Mouse (Mus musculus) regulatory T cell (primary cell): ENCODE measurements around the gene Pcyt1a.
"Not testable (repeated sequence)": the region's sequence is repeated elsewhere in the genome, so short reads cannot be mapped to it uniquely, and the experiment has no call there.

Experiments used
- in situ Hi-C: fragments of 300-600 bp; cut with MboI, MseI; formaldehyde crosslinking; loops from one replicate; pipeline ENCODE4 v1.15.1; 2025; ENCODE audit warnings: high pct_unique_total_duplicates

Pcyt1a gene

GRCm38 (mm10) chr16:32433138-32433537 is 2.4 kb downstream of the Pcyt1a start:
- in situ Hi-C loops: loop anchor here (5.0 kb wide), 1 partner anchor 79 kb away; no protein-coding TSS in a partner anchor

GRCm38 (mm10) chr16:32434066-32434465 is 3.3 kb downstream of the Pcyt1a start:
- in situ Hi-C loops: loop anchor here (5.0 kb wide), 1 partner anchor 78 kb away; no protein-coding TSS in a partner anchor

GRCm38 (mm10) chr16:32434691-32435090 is 4.0 kb downstream of the Pcyt1a start:
- in situ Hi-C loops: loop anchor here (5.0 kb wide), 1 partner anchor 78 kb away; no protein-coding TSS in a partner anchor

- in situ Hi-C loops: no loop called here
These were observed 5.9 kb downstream of the Pcyt1a start for GRCm38 (mm10) chr16:32436657-32437056.

- in situ Hi-C loops: no loop called here
These were observed 6.5 kb downstream of the Pcyt1a start for GRCm38 (mm10) chr16:32437266-32437665.

GRCm38 (mm10) chr16:32441432-32441831 is 10.7 kb downstream of the Pcyt1a start:
- in situ Hi-C loops: no loop called here

GRCm38 (mm10) chr16:32444615-32445014 is 13.9 kb downstream of the Pcyt1a start:
- in situ Hi-C loops: not testable (repeated sequence)

- in situ Hi-C loops: no loop called here
These were observed 14.8 kb downstream of the Pcyt1a start for GRCm38 (mm10) chr16:32445558-32445957.

GRCm38 (mm10) chr16:32446563-32447138 is 15.9 kb downstream of the Pcyt1a start:
- in situ Hi-C loops: no loop called here

GRCm38 (mm10) chr16:32449665-32450064 is 18.9 kb downstream of the Pcyt1a start:
- in situ Hi-C loops: no loop called here

- in situ Hi-C loops: no loop called here
These were observed 19.4 kb downstream of the Pcyt1a start for GRCm38 (mm10) chr16:32450133-32450532.

GRCm38 (mm10) chr16:32453102-32453501 is 22.4 kb downstream of the Pcyt1a start:
- in situ Hi-C loops: no loop called here

- in situ Hi-C loops: no loop called here
These were observed 23.9 kb downstream of the Pcyt1a start for GRCm38 (mm10) chr16:32454646-32455045.

GRCm38 (mm10) chr16:32456086-32456485 is 25.4 kb downstream of the Pcyt1a start:
- in situ Hi-C loops: no loop called here

GRCm38 (mm10) chr16:32456761-32457160 is 26.0 kb downstream of the Pcyt1a start:
- in situ Hi-C loops: no loop called here

GRCm38 (mm10) chr16:32457589-32458386 is 27.1 kb downstream of the Pcyt1a start:
- in situ Hi-C loops: no loop called here

GRCm38 (mm10) chr16:32460518-32460917 is 29.8 kb downstream of the Pcyt1a start:
- in situ Hi-C loops: no loop called here

GRCm38 (mm10) chr16:32461713-32462112 is 31.0 kb downstream of the Pcyt1a start:
- in situ Hi-C loops: no loop called here

GRCm38 (mm10) chr16:32462950-32463349 is 32.2 kb downstream of the Pcyt1a start:
- in situ Hi-C loops: no loop called here

GRCm38 (mm10) chr16:32463426-32463825 is 32.7 kb downstream of the Pcyt1a start:
- in situ Hi-C loops: no loop called here

- in situ Hi-C loops: no loop called here
These were observed 34.2 kb downstream of the Pcyt1a start for GRCm38 (mm10) chr16:32464908-32465307.

- in situ Hi-C loops: no loop called here
These were observed 37.8 kb downstream of the Pcyt1a start for GRCm38 (mm10) chr16:32468488-32468887.
